Mouse (Mus musculus) intestine, embryonic 15.5 days (tissue): Measurements from ENCODE around the gene Ptprf. TPM values are rescaled to one million over a fixed set of nuclear protein-coding genes. Genes with fewer than 3 reads are reported as not detected.
A peak's percentile ranks its signal among the peaks of the same experiment; 100 is the strongest.

ENCODE experiments used
- ATAC-seq: fragments of 200-750 bp; cut with Nextera tagmentation; 2 replicates; pipeline ENCODE4 v1.8.0; 2017; ENCODE audit warnings: moderate TSS enrichment, moderate library complexity
- H3K27ac ChIP-seq: fragments of 300-500 bp; sonication (generic); 2 replicates; pipeline ENCODE4 v1.5.1; 2015; ENCODE audit warnings: mild to moderate bottlenecking, inconsistent platforms
- H3K27me3 ChIP-seq: fragments of 300-500 bp; sonication (generic); replicated peaks from 2 replicates; pipeline ENCODE4 v1.6.1; 2015; ENCODE audit warnings: inconsistent platforms
- H3K36me3 ChIP-seq: fragments of 300-500 bp; sonication (generic); 2 replicates; pipeline ENCODE4 v1.6.1; 2015; ENCODE audit warnings: inconsistent platforms
- H3K4me1 ChIP-seq: fragments of 300-500 bp; sonication (generic); replicated peaks from 2 replicates; pipeline ENCODE4 v1.6.1; 2015; ENCODE audit warnings: inconsistent platforms
- H3K4me2 ChIP-seq: fragments of 300-500 bp; sonication (generic); replicated peaks from 2 replicates; pipeline ENCODE4 v1.6.1; 2015; ENCODE audit warnings: mild to moderate bottlenecking, inconsistent platforms
- H3K4me3 ChIP-seq: fragments of 300-500 bp; sonication (generic); replicated peaks from 2 replicates; pipeline ENCODE4 v1.5.1; 2015; ENCODE audit warnings: inconsistent platforms
- H3K9ac ChIP-seq: fragments of 300-500 bp; sonication (generic); 2 replicates; pipeline ENCODE4 v1.6.1; 2015; ENCODE audit warnings: inconsistent platforms
- H3K9me3 ChIP-seq: fragments of 300-500 bp; sonication (generic); 2 replicates; pipeline ENCODE4 v1.6.1; 2016; ENCODE audit warnings: inconsistent platforms
- WGBS: fragments of 180-500 bp; shearing (Covaris S2); methylation state at CpG from one replicate; pipeline ENCODE4 v1.1.7; 2015; 5-methylcytosine and 5-hydroxymethylcytosine counted together
- polyA plus RNA-seq: library from polyadenylated mRNA; unstranded; fragments of >200 nt; fragmentation: Nextera tagmentation; extraction: Ambion mirVana; gene quantifications from 2 replicates; pipeline ENCODE4 v1.2.1, GENCODE M21; 2015

The Ptprf gene
- polyA plus RNA-seq = 57.7 and 62.4 TPM in 2 replicates

DNA sequence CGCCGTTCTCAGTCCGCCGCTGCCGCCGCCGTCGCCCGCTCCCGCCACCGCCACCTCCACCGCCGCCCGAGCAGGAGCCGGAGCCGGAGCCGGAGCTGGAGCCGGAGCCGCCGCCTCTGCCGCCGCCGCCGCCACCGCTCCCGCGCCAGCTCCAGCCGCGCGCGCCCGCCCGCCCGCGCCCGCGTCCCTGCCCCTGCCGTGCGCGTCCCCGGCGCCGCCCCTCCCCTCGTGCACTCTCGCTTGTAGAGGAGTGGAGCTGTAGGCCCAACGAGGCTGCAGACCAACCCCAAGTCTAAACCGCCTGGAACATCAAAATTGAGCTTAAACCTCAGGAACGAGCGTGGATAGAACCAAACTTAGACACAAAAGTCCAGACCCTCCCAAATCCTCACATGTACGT, at the start of gene Ptprf:
Ptprf (minus strand) TSS at position 175 of the 400 bp plus-strand sequence.
- peak within 1 kb of the TSS; percentile 84 for H3K4me2 ChIP-seq
- peak within 1 kb of the TSS; percentile 90 for H3K9ac ChIP-seq
- peak within 1 kb of the TSS; percentile 85 for H3K4me3 ChIP-seq
- peak within 1 kb of the TSS; percentile 91 for H3K27ac ChIP-seq
- no peaks in the 10 kb centered on the region for H3K9me3 ChIP-seq
- 2% methylated on average over 30 of the region's 50 CpGs for WGBS
- H3K36me3 ChIP-seq = no peaks in the 10 kb centered on the region; the same call in 1 of the 2 replicates
- peak; percentile 70 for ATAC-seq
- H3K27me3 ChIP-seq = no peaks in the 10 kb centered on the region
- peaks cover 48% of the 10 kb centered on the region for H3K4me1 ChIP-seq

DNA sequence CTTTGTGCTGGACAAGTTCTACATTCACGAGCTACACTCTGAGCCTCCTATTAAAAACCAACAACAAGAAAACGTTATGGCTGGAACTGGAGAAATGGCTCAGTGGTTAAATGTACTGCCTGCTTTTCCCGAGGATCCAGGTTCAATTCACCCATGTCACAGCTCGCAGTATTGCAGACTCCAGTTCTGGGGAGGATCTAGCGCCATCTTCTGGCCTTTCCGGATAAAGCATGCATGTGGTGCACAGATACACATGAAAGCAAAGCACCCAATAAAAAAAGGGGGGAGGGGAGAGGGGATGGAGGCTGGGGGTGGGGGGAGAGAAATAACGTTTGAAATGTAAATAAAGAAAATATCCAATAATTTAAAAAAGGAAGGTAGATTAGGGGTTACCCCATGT, 45.5 kb upstream of the Ptprf start:
- no peaks in the 10 kb centered on the region for H3K27me3 ChIP-seq
- H3K27ac ChIP-seq = no peak overlapping the region
- no peaks in the 10 kb centered on the region for H3K9me3 ChIP-seq
- 20% methylated on average over 7 of the region's 7 CpGs for WGBS
- H3K9ac ChIP-seq = no peak overlapping the region
- ATAC-seq = peak; percentile 66; the same call in 1 of the 2 replicates
- no peak overlapping the region for H3K4me2 ChIP-seq
- no peak overlapping the region for H3K4me3 ChIP-seq
- H3K4me1 ChIP-seq = 0 out of 2 replicates have a peak, but pooled peaks cover 7% of the 10 kb centered on the region
- no peaks in the 10 kb centered on the region for H3K36me3 ChIP-seq

DNA sequence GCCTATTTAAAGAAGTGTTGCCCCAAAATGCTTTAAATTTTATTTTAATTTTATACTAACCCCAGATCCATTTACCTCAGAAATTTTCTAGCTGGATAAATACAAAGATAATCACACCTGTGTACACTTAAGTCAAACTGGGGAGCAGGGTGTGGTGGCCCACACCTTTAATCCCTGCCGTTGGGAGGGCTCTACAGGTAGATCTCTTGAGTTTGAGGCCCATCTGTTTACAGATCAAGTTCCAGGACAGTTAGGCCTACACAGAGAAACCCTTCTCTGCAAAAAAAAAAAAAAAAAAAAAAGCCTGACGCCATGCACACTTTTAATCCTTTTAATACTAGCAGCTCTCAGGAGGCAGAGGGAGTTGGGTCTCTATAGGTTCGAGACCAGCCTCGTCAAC, 44.8 kb upstream of the Ptprf start:
- H3K36me3 ChIP-seq = no peaks in the 10 kb centered on the region
- WGBS = 68% methylated on average over 4 of the region's 4 CpGs
- no peak overlapping the region for H3K4me2 ChIP-seq
- H3K9ac ChIP-seq = no peak overlapping the region
- H3K27ac ChIP-seq = no peak overlapping the region
- no peaks in the 10 kb centered on the region for H3K9me3 ChIP-seq
- ATAC-seq = peak; percentile 65; the same call in 1 of the 2 replicates
- 0 out of 2 replicates have a peak, but pooled peaks cover 11% of the 10 kb centered on the region for H3K4me1 ChIP-seq
- no peaks in the 10 kb centered on the region for H3K27me3 ChIP-seq
- no peak overlapping the region for H3K4me3 ChIP-seq

DNA sequence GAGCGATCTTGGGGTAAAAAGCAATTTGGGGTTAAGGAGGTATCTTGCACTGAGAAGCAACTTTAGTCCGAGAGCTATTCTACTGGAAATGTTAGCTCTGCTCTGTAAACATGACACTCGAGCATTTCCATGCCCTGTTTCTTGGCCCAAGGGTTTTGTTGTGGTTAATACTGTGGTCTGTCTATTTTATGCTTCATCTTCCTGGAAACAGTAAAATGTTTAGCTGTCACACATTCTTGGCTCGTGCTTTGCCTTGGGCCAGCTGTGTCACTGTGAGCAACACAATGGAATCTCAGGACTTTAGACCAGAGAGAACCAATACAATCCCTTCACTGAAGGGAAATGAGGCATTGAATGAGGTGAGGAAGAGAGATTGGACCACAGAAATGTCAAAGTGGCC, 40.6 kb upstream of the Ptprf start:
- Histone ChIP-seq H3K4me2 (no peak overlapping the region), H3K27me3 (no peaks in the 10 kb centered on the region), H3K27ac (peak overlapping the region; percentile 58), H3K4me3 (no peak overlapping the region), H3K9ac (no peak overlapping the region), H3K36me3 (no peaks in the 10 kb centered on the region), H3K9me3 (no peaks in the 10 kb centered on the region), H3K4me1 (0 out of 2 replicates have a peak, but pooled peaks cover 11% of the 10 kb centered on the region)
- WGBS = 32% methylated on average over 4 of the region's 4 CpGs
- ATAC-seq = peak; percentile 41; the same call in 1 of the 2 replicates

DNA sequence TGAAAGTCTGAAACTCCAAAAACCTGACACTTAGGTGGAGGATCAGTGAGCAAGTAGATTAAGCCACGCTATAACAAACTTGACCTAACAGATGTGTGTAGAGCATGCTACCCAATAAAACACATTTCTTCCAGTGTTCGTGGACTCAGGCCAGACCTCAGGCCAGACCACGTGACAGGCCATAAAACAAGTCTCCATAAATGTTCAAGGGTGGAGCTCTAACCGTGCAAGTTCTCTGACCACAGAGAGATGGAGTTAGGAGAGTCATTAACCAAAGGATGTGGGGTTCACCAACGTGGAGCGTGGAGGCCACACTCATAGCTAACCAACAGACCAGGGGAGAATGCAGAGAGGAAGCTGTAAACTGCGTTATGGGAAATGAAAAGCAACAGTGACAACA, 35.3 kb upstream of the Ptprf start:
- H3K27me3 ChIP-seq = no peaks in the 10 kb centered on the region
- 34% methylated on average over 7 of the region's 7 CpGs for WGBS
- H3K36me3 ChIP-seq = no peaks in the 10 kb centered on the region
- H3K4me1 ChIP-seq = 0 out of 2 replicates have a peak, but pooled peaks cover 2% of the 10 kb centered on the region
- no peak overlapping the region for H3K27ac ChIP-seq
- H3K9me3 ChIP-seq = no peaks in the 10 kb centered on the region
- no peak overlapping the region for H3K9ac ChIP-seq
- no peak overlapping the region for H3K4me2 ChIP-seq
- no peak overlapping the region for H3K4me3 ChIP-seq
- ATAC-seq = peak; percentile 78

DNA sequence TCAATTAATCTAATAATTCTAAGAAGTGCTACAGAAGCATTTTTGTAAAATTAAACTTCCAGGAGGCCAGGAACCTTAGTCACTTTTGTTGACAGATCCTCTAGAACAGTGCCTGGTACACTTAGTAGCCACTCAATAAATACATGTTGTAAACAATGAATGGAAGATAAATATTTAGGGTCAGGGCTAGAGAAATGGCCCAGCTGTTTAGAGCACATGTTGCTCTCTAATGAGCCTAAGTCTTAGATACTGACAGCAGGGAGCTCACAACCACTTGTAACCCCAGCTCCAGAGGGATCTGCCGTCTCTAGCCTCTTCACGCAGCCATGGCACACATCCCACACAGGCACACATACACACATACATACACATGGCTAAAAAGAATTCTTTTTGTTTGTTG, 29.4 kb upstream of the Ptprf start:
- Histone ChIP-seq H3K4me2 (no peak overlapping the region), H3K4me1 (peaks cover 5% of the 10 kb centered on the region; the same call in 1 of the 2 replicates), H3K9ac (no peak overlapping the region), H3K4me3 (no peak overlapping the region), H3K36me3 (no peaks in the 10 kb centered on the region), H3K27me3 (no peaks in the 10 kb centered on the region), H3K27ac (no peak overlapping the region), H3K9me3 (no peaks in the 10 kb centered on the region)
- 48% methylated on average over 2 of the region's 2 CpGs for WGBS
- peak; percentile 44; the same call in 1 of the 2 replicates for ATAC-seq

DNA sequence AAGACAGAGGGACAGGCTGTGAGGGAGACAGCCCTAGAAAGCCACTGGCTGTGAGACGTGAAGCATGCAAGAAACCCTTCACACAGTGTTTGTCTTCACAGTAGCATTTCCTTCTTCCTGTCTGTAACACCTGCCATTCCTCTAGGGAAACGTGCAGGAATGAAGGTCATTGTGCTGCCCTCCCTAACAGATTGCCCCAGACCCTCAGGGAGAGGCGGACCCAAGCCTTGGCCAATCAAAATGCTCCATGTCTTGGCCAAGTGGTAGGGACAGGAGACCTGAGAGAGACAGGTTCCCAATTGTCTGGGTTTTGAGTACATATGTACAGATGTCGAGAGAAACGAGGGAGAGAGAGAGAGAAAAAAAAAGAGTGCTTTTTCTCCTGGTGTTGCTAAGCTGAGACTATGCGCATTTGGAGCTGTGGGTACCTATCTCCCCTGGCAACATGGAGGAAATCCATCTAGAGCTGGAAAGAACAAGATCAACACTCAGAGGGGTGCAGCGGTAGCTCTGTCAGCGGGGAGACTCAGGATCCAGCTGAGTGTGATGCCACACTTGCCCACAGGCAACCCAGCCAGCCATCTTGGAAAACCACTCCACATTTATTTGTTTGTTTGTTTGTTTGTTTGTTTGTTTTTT, 28.6 kb upstream of the Ptprf start:
- Histone ChIP-seq H3K36me3 (no peaks in the 10 kb centered on the region), H3K9me3 (no peaks in the 10 kb centered on the region), H3K9ac (no peak overlapping the region), H3K27ac (peak overlapping the region; percentile 51), H3K4me2 (peak overlapping the region; percentile 17; the same call in 1 of the 2 replicates), H3K4me1 (peaks cover 8% of the 10 kb centered on the region; the same call in 1 of the 2 replicates), H3K27me3 (no peaks in the 10 kb centered on the region), H3K4me3 (no peak overlapping the region)
- WGBS = 34% methylated on average over 8 of the region's 8 CpGs
- ATAC-seq = peak; percentile 82

DNA sequence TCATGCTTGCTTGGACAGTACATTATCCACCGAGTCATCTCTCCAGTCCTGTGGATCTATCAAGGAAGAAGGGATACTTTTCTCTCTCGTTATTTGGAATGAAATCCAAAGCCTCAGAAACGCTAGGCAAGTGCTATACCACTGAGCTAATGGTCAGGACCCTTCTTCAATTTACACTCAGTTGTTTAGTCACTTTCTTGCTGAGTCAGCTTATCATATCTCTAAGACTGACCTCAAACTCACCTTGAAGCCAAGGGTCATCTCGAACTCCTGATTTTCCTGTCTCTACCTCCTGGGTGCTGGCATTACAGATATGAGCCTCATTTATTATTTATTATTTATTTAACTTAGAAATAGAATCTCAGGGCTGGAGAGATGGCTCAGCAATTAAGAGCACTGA, 25.5 kb upstream of the Ptprf start:
- Histone ChIP-seq H3K27ac (no peak overlapping the region), H3K4me3 (no peak overlapping the region), H3K9me3 (no peaks in the 10 kb centered on the region), H3K4me2 (no peak overlapping the region), H3K4me1 (peaks cover 8% of the 10 kb centered on the region; the same call in 1 of the 2 replicates), H3K9ac (no peak overlapping the region), H3K27me3 (no peaks in the 10 kb centered on the region), H3K36me3 (no peaks in the 10 kb centered on the region)
- WGBS = 75% methylated on average over 4 of the region's 4 CpGs
- no peak for ATAC-seq

DNA sequence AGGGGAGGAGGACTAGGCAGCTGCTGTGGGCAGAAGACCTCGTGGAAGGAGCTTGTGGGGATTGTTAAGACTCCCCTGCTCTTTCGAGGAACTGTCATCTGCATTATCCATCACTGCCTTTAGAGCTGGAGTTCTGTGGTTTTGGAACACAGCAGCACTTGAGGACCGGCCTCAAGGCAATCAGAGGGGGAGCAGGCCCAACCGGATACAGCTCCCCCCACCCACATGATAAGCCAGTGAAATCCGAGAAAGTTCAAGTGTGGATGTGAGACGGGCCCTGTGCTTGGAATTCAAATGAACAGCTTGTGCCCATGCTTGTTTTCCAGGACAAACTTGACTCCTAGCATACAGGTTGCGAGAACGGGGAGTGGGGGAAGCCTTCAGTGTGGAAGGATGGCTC, 24.1 kb upstream of the Ptprf start:
- Histone ChIP-seq H3K9me3 (no peaks in the 10 kb centered on the region), H3K4me2 (no peak overlapping the region), H3K36me3 (no peaks in the 10 kb centered on the region), H3K27me3 (no peaks in the 10 kb centered on the region), H3K9ac (no peak overlapping the region), H3K4me3 (no peak overlapping the region), H3K4me1 (peaks cover 8% of the 10 kb centered on the region; the same call in 1 of the 2 replicates), H3K27ac (no peak overlapping the region)
- 30% methylated on average over 8 of the region's 8 CpGs for WGBS
- no peak for ATAC-seq

DNA sequence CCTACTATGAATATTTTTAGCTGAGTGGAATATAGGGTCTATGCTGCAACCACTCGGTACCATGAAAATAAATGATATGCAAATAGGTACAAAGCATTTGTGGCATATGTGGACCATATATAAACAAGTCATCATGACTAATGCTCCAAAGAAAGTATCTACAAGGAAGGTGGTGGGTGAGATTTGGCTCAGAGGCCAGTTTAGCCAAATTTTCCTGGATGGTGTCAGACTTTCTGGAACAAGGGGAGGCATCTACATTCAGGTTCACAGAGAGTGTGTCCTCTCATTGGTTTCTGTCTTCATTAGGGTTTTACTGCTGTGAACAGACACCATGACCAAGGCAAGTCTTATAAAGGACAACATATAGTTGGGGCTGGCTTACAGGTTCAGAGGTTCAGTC, 19.3 kb upstream of the Ptprf start:
- no peak overlapping the region for H3K4me2 ChIP-seq
- no peak overlapping the region for H3K4me3 ChIP-seq
- no peak overlapping the region for H3K9ac ChIP-seq
- H3K4me1 ChIP-seq = 0 out of 2 replicates have a peak, but pooled peaks cover 2% of the 10 kb centered on the region
- no peak for ATAC-seq
- WGBS = 86% methylated on average over 1 of the region's 1 CpGs
- no peaks in the 10 kb centered on the region for H3K36me3 ChIP-seq
- H3K27me3 ChIP-seq = no peaks in the 10 kb centered on the region
- no peaks in the 10 kb centered on the region for H3K9me3 ChIP-seq
- H3K27ac ChIP-seq = no peak overlapping the region

DNA sequence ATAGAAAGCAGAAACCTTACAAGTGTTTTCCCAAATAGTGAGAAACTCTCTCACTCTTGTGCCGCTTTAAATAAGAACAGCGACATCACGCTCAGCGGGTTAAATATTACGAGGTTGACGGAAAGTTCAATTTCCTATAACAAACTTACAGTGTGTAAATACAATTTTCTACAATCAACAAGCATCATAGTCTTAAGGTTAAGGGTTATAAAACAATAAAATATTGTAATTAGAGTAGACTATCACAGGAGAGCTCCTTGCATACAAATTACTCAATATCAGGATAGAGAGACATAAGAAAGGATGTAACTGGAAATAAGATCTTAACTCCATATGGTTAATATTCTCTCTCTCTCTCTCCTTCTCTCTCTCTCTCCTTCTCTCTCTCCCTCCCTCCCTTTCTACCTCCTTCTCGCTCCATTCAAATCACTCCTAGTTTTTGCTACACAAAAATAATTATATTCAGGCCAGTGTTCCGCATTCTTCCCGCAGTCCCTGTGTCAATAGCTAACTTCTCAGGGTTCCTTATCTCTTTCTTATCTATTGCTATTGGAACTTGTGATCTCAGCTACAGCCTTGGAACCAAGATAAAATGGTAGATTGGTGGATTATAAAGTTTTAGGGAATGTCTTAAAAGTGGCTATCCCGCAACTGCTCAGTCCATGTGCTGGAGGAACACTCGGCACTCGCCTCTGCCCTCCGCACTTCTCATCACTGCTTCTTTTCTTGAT, 16.5 kb upstream of the Ptprf start:
- Histone ChIP-seq H3K4me1 (no peaks in the 10 kb centered on the region), H3K27me3 (no peaks in the 10 kb centered on the region), H3K36me3 (no peaks in the 10 kb centered on the region), H3K9me3 (no peaks in the 10 kb centered on the region), H3K4me2 (0 out of 2 replicates have a peak overlapping the region, but pooled peaks have one; percentile 12), H3K27ac (peak overlapping the region; percentile 49; the same call in 1 of the 2 replicates), H3K4me3 (no peak overlapping the region), H3K9ac (no peak overlapping the region)
- WGBS = 62% methylated on average over 13 of the region's 13 CpGs
- peak; percentile 84 for ATAC-seq

DNA sequence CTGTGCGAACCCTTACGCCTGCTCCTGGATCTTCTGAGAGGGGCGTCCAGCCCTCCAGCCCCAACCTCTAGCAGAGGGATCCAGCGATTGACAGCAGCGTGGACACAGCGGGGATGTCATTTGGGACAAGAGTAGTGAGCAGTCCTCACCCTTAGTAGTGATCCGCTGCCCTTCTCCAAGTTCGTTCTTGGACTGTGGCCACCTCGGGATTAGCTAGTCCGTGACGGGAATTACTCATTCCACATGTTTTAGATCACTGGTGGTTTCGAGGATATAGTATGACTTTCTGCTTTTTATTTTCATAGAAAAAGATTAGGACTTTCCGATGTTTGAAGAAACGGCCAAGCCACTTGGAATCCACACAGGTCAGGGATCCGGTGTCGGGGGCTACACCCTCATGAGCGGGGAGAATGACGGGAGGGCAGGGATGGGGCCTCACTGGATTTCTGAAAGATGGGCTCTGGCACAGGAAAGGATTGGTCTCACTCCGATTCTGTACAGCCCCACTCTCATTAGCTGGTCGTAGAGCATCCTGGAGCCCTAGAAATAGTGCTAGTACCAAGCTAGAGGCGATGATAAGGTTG, 15.0 kb upstream of the Ptprf start:
- Histone ChIP-seq H3K36me3 (no peaks in the 10 kb centered on the region), H3K27ac (0 out of 2 replicates have a peak overlapping the region, but pooled peaks have one; percentile 6), H3K4me1 (no peaks in the 10 kb centered on the region), H3K27me3 (no peaks in the 10 kb centered on the region), H3K4me2 (no peak overlapping the region), H3K4me3 (no peak overlapping the region), H3K9me3 (no peaks in the 10 kb centered on the region), H3K9ac (no peak overlapping the region)
- ATAC-seq = no peak
- WGBS = 76% methylated on average over 21 of the region's 21 CpGs
